Mouse (Mus musculus) left cerebral cortex, adult 9 months (tissue): ENCODE results near the gene Ebf1.
"Not testable (repeated sequence)": the region's sequence is repeated elsewhere in the genome, so short reads cannot be mapped to it uniquely, and the experiment has no call there.

Source experiments
- DNase-seq, 2 experiments: peaks; one replicate each; pipeline ENCODE4 v3.0.0; 2022; ENCODE audit warnings: low spot score in 2 of 2

Ebf1 gene

DNA sequence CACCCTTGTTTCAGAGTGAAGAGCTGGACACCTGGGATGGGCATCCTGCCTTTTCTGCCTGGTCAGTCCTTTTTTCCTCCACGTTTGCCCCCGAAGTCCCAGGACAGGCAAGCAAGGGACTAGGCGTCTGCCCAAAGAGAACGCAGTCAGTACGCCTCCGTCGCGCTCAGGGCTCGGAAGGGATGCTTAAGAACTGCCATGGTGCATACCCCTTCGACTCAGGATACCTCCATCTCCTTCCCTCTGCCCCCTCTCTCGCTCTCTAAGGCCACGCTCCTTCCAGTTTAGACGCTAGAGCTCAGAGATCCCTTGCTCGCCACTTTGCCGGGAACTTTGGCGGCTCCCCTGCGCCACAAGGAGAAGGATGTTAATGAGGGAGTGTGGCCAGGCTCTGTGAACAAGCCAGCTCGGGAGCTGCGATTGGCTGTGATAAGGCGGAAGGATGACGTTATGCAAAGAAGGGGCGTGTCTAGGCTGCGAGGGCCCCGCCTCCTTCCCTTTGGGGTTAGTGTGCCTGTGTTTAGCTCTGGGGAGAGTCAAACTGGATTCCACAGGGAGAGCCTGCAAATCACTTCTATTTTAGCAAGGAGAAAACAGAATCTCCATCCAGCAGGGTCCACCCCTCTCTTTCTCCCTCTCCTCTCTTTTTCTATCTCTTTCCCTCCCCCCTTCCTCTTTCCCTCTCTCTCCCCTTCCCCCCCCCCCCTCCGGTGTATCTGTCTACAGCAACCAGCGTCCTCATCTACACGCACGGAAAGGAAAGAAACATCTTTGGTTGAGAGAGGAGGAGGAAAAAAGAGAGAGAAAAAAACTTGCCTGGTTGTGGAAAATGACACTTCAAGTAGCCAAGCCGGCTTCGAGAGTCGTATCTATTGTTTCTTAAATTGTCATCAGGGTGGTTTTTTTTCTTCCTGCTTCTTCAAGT is at the start of gene Ebf1:
Gene Ebf1, plus strand, starts transcription at position 530 of the 925 bp plus-strand sequence.
- DNase-seq: peak; percentile 27 to 32

DNA sequence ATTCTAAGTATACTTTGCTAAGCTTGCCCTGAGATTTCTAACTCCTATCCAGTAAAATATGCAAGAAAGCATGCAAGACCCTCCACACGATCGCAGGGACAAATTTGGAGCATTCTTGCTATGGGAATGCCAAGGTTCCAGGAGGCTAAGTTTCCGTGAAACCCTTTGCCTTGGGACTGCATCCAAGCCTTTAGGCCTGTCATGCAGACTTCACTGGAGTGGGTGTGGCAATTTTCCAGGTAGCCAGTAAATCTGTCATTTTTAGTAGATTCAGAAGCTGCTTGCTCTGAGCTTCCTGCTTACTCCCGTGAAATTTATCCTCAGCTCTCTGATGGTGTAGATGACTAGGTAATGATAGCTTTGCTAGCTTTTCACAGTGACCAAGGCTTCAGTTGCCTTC is 46.8 kb upstream of the Ebf1 start:
- not testable (repeated sequence) for DNase-seq

GRCm38 (mm10) chr11:44572781-44573180 is 44.3 kb upstream of the Ebf1 start:
- DNase-seq: no peak

DNA sequence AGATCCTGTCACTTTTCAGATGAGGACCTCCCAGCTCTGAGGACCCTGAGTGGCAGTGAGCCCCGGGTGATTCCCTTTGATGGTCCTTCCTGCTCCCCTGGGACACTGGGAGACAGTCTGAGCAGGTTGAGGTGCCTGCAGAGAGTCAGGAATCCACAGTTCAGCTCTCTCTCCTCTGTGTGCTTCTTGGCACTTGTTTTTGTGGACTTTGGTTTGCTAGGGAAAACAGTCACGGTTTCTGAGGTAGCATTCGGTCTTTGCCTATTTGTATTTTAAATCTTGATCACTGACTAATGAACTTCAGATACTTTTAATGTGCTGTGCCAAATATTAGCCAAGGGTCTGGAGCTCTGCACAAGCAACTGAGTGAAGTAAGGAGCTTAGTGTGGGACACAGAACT is 43.7 kb upstream of the Ebf1 start:
- DNase-seq: no peak

- DNase-seq: no peak
These were observed 42.7 kb upstream of the Ebf1 start for GRCm38 (mm10) chr11:44574391-44574790.

DNA sequence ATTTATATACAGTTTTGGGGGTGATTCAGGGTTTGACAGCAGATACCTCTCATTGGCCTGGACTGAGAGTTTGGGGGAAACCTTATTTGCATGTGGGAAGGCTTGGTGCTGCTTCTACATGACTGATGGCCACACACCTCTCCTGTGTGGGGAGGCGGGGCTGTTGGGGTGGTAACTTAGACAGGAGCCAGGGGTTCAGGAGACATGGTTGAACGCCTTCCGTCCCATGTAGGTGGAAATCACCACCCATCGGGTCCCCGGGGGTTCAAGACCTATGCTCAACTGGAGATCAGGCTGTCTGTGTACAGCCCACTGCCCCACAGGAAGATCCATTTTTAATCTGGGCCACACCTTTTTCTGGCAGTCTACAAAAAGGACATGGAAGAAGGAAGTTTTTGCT is 42.3 kb upstream of the Ebf1 start:
- no peak for DNase-seq

DNA sequence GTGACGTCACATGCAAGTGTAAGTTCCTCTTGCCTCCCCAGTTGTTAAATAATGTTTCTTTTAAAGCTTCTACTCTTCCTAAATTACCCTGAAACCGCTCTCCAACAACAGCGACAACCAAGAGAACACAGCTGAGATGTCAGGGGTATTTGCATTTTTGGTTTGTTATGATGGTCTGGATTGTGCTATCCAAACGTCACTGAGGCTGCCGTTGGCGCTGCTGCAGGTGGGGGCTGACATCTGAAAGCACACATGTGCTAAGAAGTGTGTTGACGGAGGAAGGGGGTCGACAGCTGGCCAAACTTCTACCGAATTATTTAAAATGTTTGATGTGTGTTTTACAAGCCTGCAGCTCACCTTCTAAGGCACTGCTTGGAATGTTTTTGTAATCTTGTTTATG is 39.2 kb upstream of the Ebf1 start:
- DNase-seq: no peak

DNA sequence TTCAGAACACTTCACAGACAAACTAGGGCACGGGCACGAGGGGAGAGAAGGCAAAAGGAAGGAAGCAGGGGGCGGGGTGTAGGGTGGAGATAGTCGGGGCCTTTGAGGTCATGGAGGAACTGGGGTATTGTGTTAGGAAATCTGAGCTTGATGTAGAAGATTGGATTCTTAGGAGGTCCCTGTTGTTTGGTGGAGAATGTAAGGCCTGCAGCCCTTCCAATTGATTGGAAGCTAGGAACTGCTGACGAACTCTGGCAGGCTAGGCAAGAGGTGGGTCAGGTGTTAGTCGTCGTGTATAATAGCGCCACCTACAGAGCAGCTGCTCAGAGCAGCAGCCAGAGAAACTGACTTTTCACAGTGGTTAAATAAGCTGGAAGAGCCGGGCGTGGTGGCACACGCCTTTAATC is 35.8 kb upstream of the Ebf1 start:
- peak in 1 of 2 experiments; percentile 31 for DNase-seq

DNA sequence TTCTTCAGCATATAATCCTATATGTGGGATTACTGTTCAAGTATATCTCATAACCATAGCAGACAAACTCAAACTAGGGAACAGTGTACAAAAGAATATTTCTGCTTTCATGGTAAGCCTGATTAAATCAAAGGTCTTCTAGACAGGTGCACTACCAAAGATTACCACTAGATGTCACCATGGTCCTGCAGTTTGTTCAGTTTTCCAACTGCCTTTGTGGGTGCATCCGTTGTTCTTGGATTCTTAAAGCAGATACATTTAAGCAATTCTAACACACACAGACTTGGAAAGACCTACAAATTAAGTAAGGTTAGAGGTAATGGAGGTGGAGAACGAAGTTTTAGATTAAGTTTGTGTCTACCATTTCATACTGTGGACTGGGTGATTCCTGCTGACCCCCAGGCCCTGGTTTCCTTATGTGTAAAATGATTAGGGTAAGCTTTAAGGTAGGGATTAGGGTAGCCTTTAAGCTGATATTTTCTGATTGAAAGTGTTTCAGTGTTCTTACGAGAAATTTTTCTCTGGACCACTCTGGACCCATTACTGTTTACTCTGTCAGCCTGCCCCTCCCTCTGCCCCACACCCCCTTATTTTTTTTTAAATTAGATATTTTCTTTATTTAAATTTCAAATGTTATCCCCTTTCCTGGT is 30.9 kb upstream of the Ebf1 start:
- peak in 1 of 2 experiments; percentile 81 for DNase-seq

- no peak for DNase-seq
These were observed 24.1 kb upstream of the Ebf1 start for GRCm38 (mm10) chr11:44593016-44593415.

GRCm38 (mm10) chr11:44594768-44595167 is 22.3 kb upstream of the Ebf1 start:
- no peak for DNase-seq

GRCm38 (mm10) chr11:44606881-44607280 is 10.2 kb upstream of the Ebf1 start:
- DNase-seq: no peak

- no peak for DNase-seq
These were observed 8.5 kb upstream of the Ebf1 start for GRCm38 (mm10) chr11:44608646-44609045.

GRCm38 (mm10) chr11:44610971-44611781 is 5.9 kb upstream of the Ebf1 start:
- peak; percentile 30 to 85 for DNase-seq

- no peak for DNase-seq
These were observed 5.0 kb upstream of the Ebf1 start for GRCm38 (mm10) chr11:44612156-44612555.

DNA sequence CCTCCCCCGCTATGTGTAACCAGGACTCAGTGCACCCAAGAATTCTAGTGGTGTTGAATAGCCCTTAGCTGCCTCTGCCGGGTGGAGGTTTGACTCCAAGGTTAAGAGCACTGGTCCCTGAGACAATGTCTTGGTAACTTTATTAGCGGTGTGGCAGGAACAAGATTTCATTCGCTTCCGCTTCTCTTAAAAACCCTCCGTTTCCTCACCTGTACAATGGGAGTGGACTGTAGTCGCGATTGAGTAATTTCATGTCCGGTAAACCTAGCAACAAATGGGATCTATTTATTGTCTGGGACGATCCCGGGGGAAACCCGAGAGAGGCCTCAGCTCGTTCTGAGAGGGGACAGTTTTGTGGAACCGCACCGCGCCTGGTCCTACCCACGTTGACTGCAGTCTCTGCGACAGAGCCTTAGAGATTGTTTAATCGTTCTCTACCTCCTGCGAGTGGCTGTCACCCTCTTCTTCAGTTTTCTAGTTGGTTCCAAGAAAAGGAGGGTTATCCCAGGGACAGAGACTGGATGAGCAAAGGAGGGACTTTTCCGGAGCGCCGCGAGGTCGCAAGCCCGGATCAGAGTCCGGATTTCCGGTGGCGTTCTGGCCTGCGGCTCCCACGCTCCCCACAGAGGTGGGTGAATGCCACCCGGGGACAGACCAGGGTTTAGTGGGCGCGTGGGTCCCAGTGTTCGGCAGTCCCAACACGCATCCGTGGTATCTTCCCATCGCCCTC is 4.3 kb upstream of the Ebf1 start:
- no peak for DNase-seq

DNA sequence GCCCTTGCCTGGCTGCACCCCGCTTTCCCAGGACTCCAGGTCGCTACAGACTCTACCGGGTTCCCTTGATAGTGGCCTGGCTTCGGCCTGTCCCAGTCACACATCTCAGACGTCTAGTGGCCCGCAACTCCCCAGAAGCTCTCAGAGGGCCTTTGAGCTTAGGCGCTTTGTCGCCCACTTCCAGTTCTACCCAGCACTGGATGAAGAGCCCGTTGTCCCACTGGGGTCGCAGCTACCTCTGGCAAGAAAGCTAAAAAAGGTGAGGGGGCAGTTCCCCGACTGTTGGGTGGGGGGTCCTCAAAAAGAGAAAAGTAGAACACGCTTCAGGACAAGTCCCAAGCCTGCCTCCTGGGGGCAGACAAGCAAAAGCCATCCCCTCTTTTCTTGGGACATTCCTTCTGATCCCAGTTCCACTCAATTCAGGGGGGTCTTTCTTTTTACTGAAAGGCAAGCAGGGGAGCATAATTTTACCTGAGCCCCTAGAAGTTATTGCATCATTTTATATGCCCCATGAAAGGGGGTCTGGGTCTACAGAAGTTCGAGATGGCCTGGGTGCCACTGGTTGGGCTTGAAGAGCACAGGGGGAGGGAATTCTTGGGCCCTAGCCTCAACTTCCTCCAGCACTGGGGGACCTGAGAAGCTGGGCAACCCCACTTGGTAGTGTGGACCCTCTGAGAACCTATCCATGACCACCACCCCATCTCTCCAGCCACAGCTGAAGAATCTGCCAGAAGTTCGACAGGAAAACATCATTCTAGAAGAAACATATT is 3.5 kb upstream of the Ebf1 start:
- no peak for DNase-seq

- no peak for DNase-seq
These were observed 884 bp upstream of the Ebf1 start for GRCm38 (mm10) chr11:44616078-44616787.

DNA sequence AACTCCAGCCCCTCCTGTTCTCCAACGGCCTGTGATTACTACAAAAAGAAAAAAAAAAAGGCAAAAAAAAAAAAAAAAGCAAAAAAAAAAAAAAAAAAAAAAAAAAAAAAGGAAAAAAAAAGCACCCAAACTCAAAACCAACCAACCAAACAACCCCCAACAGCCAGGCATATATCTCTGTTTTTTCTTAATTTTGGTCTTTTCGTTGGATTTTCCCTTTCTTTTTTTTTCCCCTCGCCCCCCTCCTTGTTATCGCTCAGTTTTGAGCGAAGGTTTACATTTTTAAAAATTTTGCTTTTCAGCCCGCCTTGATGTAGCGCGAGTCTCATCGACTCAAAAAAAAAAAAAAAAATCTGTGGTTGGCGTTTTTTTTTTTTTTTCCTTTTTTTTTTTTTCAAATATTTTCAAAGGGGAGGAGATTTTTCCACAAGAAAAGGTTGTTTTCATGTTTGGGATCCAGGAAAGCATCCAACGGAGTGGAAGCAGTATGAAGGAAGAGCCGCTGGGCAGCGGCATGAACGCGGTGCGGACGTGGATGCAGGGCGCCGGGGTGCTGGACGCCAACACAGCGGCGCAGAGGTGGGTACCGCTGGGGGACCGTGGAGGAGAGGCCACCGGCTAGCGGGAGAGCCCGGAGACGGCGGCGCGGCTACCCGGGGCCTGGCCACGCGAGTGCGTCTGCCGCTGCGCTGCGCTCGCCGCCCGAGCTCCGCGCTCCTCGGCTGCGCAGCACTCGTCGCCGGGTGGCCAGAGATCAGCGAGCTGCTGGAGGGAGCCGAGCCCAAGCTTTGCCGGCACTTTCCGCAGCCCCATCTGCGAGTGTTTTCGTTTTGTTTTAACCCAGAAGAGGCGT is 843 bp downstream of the Ebf1 start:
- peak in 1 of 2 experiments; percentile 11 for DNase-seq
